Mouse (Mus musculus) mammary gland, adult 2 months (tissue): ENCODE measurements around the gene Ptar1. TPM values are rescaled to one million over a fixed set of nuclear protein-coding genes. Genes with fewer than 3 reads are reported as not detected.

Experiments used
- polyA plus RNA-seq: library from polyadenylated mRNA; depleted of rRNA; stranded (reverse); fragments of >200 nt; gene quantifications from 2 replicates; pipeline ENCODE4 v1.2.3, GENCODE M21; 2012; ENCODE audit warnings: low replicate concordance; rRNA removed

Gene Ptar1
- 1.3 and 3.8 TPM in 2 replicates for polyA plus RNA-seq

DNA sequence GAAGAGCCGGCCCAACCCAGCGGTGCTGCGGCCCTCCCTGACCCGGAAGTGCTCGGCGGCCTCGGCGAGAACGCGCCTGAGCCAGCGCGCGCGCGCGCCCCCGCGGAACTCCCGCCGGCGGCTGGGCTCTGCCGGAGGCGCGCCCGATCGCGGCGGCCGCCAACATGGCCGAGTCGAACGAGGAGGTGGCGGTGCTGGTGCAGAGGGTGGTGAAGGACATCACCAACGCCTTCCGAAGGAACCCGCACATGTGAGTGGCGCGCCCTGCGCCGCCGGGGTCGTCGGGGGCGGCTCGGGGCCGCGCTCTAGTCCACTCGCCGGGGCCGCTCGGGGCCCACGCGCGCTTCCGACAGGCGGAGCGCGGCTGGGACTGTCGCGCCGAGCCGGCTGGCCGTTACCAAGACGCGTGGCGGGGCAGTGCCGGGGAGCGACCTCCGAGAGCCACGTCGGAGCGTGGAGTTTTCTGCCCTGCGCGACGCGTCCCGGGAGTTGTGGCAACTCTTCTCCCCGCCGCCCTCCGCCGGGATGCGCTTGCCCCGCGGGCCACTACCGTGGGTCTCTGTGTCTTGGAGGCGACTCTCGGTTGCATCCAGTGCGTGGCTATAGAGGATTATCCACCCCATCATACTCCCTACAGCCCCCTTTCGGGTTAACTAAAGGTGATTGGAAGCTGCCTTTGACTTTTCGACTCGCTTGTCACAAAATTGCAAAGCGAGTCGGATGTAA, at the start of gene Ptar1:
Gene Ptar1 (plus strand): TSS at position 134 of the 726 bp plus-strand sequence.

DNA sequence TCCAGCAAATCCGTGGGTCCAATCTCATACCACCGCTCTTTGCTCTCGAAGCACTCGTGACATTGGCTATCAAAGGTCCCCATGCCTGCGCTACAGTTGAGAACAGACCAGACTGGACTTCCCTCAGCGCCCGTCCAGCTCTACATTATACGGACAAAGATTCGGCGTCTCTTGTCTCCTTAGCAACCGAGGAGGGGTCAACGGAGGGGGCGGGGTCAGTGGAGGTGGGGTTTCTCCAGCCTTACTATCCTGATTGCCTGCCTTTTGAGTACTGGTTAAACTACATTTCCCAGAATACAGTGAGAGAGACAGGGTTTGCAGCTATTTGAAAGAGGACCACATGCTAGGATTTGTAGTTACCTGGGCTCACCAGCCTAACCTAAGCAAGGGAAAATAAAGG, 34.6 kb upstream of the Ptar1 start, which contains the start of gene 1700028P14Rik:
Gene 1700028P14Rik (minus strand): TSS at position 169 of the 400 bp plus-strand sequence.

DNA sequence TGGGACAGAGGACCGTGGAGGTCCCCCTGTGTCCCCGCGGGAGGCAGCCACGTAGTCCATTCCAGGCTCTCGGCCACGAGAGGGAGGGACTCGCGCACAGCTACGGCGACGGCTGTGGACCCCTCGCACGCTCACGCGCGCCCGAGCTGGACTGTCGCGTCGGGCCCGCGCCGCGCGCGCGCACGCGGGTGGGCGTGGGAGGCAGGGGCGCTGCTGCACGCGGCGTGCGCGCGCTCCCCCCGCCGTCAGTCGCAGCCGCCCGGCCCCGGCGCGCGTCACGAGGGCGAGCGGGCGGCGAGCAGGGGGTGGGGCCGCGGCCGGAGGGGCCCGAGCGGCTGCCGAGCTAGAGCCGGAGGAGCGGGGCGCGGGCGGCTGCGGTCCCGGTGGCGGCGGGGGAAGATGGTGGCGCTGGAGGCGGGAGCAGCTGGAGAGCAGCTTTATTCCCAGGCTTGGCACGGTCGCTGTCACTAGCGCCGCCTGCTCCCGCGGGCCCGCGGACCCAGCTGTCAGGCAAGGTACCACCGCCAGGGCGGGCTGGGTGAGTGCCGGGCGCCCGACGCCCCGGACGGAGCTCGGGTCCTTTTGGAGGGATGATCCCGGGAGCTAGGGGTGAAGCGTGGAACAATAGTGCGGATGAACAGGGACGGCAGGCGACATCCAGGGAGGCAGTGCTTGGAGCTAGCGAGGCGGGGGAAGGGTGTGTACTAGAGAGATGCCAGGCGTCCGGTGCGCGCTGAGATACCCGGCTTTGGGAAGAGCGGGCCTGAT, 71.5 kb downstream of the Ptar1 start, which contains the start of gene Apba1:
Gene Apba1 (plus strand): TSS at position 334 of the 768 bp plus-strand sequence.

Other genes starting within 250 kb of the Ptar1 start
- 2.1 and 3.5 TPM in 2 replicates for gene Mamdc2, start 239.0 kb upstream of the Ptar1 start, polyA plus RNA-seq
- not detected in 2 replicates for gene 1700028P14Rik, start 34.6 kb upstream of the Ptar1 start, polyA plus RNA-seq
- gene Apba1, start 71.5 kb downstream of the Ptar1 start, polyA plus RNA-seq = 3.8 and 4.3 TPM in 2 replicates